Mouse (Mus musculus) cerebellum, adult 2 months (tissue): ENCODE measurements around the gene Csf3. TPM values are rescaled to one million over a fixed set of nuclear protein-coding genes. Genes with fewer than 3 reads are reported as not detected.

Source experiments
- DNase-seq, 2 experiments: peaks; one replicate each; pipeline ENCODE4 v3.0.0; 2021
- H3K27ac ChIP-seq: fragments of 200-500 bp; 2 replicates; pipeline ENCODE4 v1.5.1; 2012; ENCODE audit warnings: low read length, control low read depth, inconsistent platforms; ENCODE audit not compliant: insufficient read depth
- H3K27me3 ChIP-seq: fragments of 200-500 bp; 2 replicates; pipeline ENCODE4 v1.6.1; 2012; ENCODE audit warnings: inconsistent platforms, mild to moderate bottlenecking, low read length, moderate library complexity; ENCODE audit not compliant: control insufficient read depth, insufficient read depth
- H3K4me1 ChIP-seq: fragments of 200-500 bp; 2 replicates; pipeline ENCODE4 v1.6.1; 2011; ENCODE audit warnings: low read length; ENCODE audit not compliant: control insufficient read depth, insufficient read depth
- H3K4me3 ChIP-seq: fragments of 200-500 bp; replicated peaks from 2 replicates; pipeline ENCODE3; 2011; ENCODE audit warnings: mild to moderate bottlenecking, low read depth, low read length, control low read depth; ENCODE audit not compliant: insufficient read depth
- CTCF ChIP-seq: fragments of 200-500 bp; IDR thresholded peaks from 2 replicates; pipeline ENCODE4 v1.5.1; 2011; ENCODE audit warnings: low read depth, mild to moderate bottlenecking, control low read depth, low read length, moderate library complexity, borderline replicate concordance; ENCODE audit not compliant: insufficient read depth
- POLR2A ChIP-seq: fragments of 200-500 bp; IDR thresholded peaks from 2 replicates; pipeline ENCODE4 v1.6.1; 2011; ENCODE audit warnings: low read length, control low read depth, borderline replicate concordance; ENCODE audit not compliant: insufficient read depth
- WGBS: fragments of 180-500 bp; shearing (Covaris S2); methylation state at CpG from one replicate; pipeline ENCODE4 v1.1.7; 2018; 5-methylcytosine and 5-hydroxymethylcytosine counted together
- polyA plus RNA-seq: library from polyadenylated mRNA; depleted of rRNA; stranded (reverse); fragments of >200 nt; gene quantifications from 2 replicates; pipeline ENCODE4 v1.2.3, GENCODE M21; 2012

Gene Csf3
- polyA plus RNA-seq, 1 experiment, result not detected

GRCm38 (mm10) chr11:98738428-98738911 is 37.4 kb downstream of the Csf3 start:
- Histone ChIP-seq H3K27me3 (no peaks in the 10 kb centered on the region), H3K4me3 (no peak overlapping the region), H3K4me1 (peaks cover 13% of the 10 kb centered on the region; the same call in 1 of the 2 replicates), H3K27ac (no peak overlapping the region)
- WGBS, result 49% methylated on average over 4 of the region's 4 CpGs
- no peak for TF ChIP-seq CTCF
- no peak for TF ChIP-seq POLR2A
- peak in 1 of 2 experiments; percentile 28 for DNase-seq

GRCm38 (mm10) chr11:98738925-98739324 is 37.9 kb downstream of the Csf3 start:
- Histone ChIP-seq H3K27ac (no peak overlapping the region), H3K27me3 (no peaks in the 10 kb centered on the region), H3K4me3 (no peak overlapping the region), H3K4me1 (peaks cover 16% of the 10 kb centered on the region)
- TF ChIP-seq CTCF (no peak), POLR2A (no peak)
- no peak for DNase-seq
- 52% methylated on average over 9 of the region's 9 CpGs for WGBS

GRCm38 (mm10) chr11:98740026-98740392 is 38.9 kb downstream of the Csf3 start:
- 38% methylated on average over 8 of the region's 8 CpGs for WGBS
- TF ChIP-seq CTCF (no peak), POLR2A (no peak)
- H3K4me3 ChIP-seq, result peak overlapping the region; percentile 80
- peaks cover 19% of the 10 kb centered on the region for H3K4me1 ChIP-seq
- no peaks in the 10 kb centered on the region for H3K27me3 ChIP-seq
- no peak for DNase-seq
- peak overlapping the region; percentile 49; the same call in 1 of the 2 replicates for H3K27ac ChIP-seq

GRCm38 (mm10) chr11:98740393-98741050 is 39.5 kb downstream of the Csf3 start, which contains the start of gene Thra:
TSS of gene Thra (plus strand) at chr11:98740638.
- no peaks in the 10 kb centered on the region for H3K27me3 ChIP-seq
- peak within 1 kb of the TSS; percentile 80 for H3K4me3 ChIP-seq
- WGBS, result 2% methylated on average over 22 of the region's 22 CpGs
- peak within 1 kb of the TSS; percentile 66 for H3K27ac ChIP-seq
- H3K4me1 ChIP-seq, result peaks cover 19% of the 10 kb centered on the region
- TF ChIP-seq CTCF, result no peak
- peak; percentile 11; the same call in 1 of the 2 replicates for TF ChIP-seq POLR2A
- peak; percentile 71 to 74 for DNase-seq

GRCm38 (mm10) chr11:98741051-98741620 is 40.1 kb downstream of the Csf3 start:
- WGBS, result 2% methylated on average over 17 of the region's 17 CpGs
- no peak for DNase-seq
- Histone ChIP-seq H3K27ac (peak overlapping the region; percentile 66), H3K4me1 (peaks cover 25% of the 10 kb centered on the region), H3K4me3 (peak overlapping the region; percentile 80), H3K27me3 (no peaks in the 10 kb centered on the region)
- TF ChIP-seq POLR2A (no peak), CTCF (no peak)

GRCm38 (mm10) chr11:98741622-98742396 is 40.7 kb downstream of the Csf3 start:
- Histone ChIP-seq H3K27me3 (no peaks in the 10 kb centered on the region), H3K4me3 (peak overlapping the region; percentile 98), H3K27ac (peak overlapping the region; percentile 100), H3K4me1 (peaks cover 31% of the 10 kb centered on the region)
- TF ChIP-seq POLR2A (0 out of 2 replicates have a peak, but pooled peaks have one; percentile 5), CTCF (no peak)
- DNase-seq, result peak; percentile 83 to 85
- WGBS, result 2% methylated on average over 74 of the region's 86 CpGs

GRCm38 (mm10) chr11:98742397-98743291 is 41.6 kb downstream of the Csf3 start:
- Histone ChIP-seq H3K4me1 (peaks cover 37% of the 10 kb centered on the region), H3K27me3 (no peaks in the 10 kb centered on the region), H3K4me3 (peak overlapping the region; percentile 98), H3K27ac (peak overlapping the region; percentile 100)
- under 1% methylated on average over 21 of the region's 21 CpGs for WGBS
- no peak for TF ChIP-seq CTCF
- 0 out of 2 replicates have a peak, but pooled peaks have one; percentile 16 for TF ChIP-seq POLR2A
- peak; percentile 55 to 62 for DNase-seq
